Mouse (Mus musculus) ES-E14 (cell line): Measurements from ENCODE around the gene Slc35e3.

Experiments
- ZC3H11A ChIP-seq: IDR thresholded peaks from 2 replicates; pipeline ENCODE4 v1.6.1; 2012; ENCODE audit warnings: low read depth, mild to moderate bottlenecking, inconsistent platforms, low read length, borderline replicate concordance
- ZNF384 ChIP-seq: IDR thresholded peaks from 2 replicates; pipeline ENCODE4 v1.6.1; 2012; ENCODE audit warnings: low read depth, low read length, inconsistent platforms

DNA sequence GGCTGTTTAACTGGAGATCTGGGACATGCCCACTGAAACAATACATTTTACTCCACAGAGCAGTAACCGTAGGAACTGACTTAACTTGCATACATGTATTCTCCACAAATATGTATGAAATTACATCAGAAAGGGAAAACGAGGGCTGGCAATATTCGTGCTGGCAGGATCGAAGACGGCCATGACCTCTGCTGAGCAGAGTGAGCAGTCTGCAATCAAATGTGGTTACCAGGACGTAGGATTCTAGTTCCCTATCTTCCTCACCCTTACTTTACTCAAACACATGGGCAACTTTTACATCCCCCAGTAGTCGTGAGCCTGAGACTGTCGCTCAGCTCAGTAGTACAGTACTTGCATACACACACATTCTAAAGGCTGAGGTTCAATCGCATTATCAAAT lies 37.3 kb downstream of the Slc35e3 start:
- TF ChIP-seq ZC3H11A (no peak), ZNF384 (no peak)
